Mouse (Mus musculus) hindbrain, postnatal 0 days (tissue): Measurements from ENCODE around the gene Gm49325. TPM values are rescaled to one million over a fixed set of nuclear protein-coding genes. Genes with fewer than 3 reads are reported as not detected.

ENCODE experiments used
- ATAC-seq: fragments of 200-750 bp; cut with Nextera tagmentation; 2 replicates; pipeline ENCODE4 v1.8.0; 2017; ENCODE audit warnings: mild to moderate bottlenecking, moderate TSS enrichment, moderate library complexity
- DNase-seq: peaks from one replicate; pipeline ENCODE4 v3.0.0-alpha.2; 2015; ENCODE audit warnings: low spot score
- H3K27ac ChIP-seq: fragments of 300-500 bp; sonication (generic); 2 replicates; pipeline ENCODE4 v1.5.1; 2014; ENCODE audit warnings: mild to moderate bottlenecking
- H3K27me3 ChIP-seq: fragments of 300-500 bp; sonication (generic); 2 replicates; pipeline ENCODE4 v1.6.1; 2014; ENCODE audit warnings: low read length, mixed read lengths; ENCODE audit not compliant: insufficient read depth
- H3K36me3 ChIP-seq: fragments of 300-500 bp; sonication (generic); 2 replicates; pipeline ENCODE4 v1.6.1; 2014; ENCODE audit warnings: low read length, mixed read lengths; ENCODE audit not compliant: insufficient read depth
- H3K4me1 ChIP-seq: fragments of 300-500 bp; sonication (generic); 2 replicates; pipeline ENCODE4 v1.6.1; 2014; ENCODE audit warnings: antibody characterized with exemption, low read length, mixed read lengths; ENCODE audit not compliant: insufficient read depth
- H3K4me2 ChIP-seq: fragments of 300-500 bp; sonication (generic); 2 replicates; pipeline ENCODE4 v1.6.1; 2014; ENCODE audit warnings: low read depth, mild to moderate bottlenecking, low read length, moderate library complexity, mixed read lengths
- H3K4me3 ChIP-seq: fragments of 300-500 bp; sonication (generic); 2 replicates; pipeline ENCODE4 v1.5.1; 2014; ENCODE audit warnings: low read length
- H3K9ac ChIP-seq: fragments of 300-500 bp; sonication (generic); replicated peaks from 2 replicates; pipeline ENCODE4 v1.6.1; 2014; ENCODE audit warnings: mild to moderate bottlenecking, low read length, moderate library complexity, mixed read lengths
- H3K9me3 ChIP-seq: fragments of 300-500 bp; sonication (generic); 2 replicates; pipeline ENCODE4 v1.6.1; 2016; ENCODE audit warnings: low read length, mixed read lengths
- CTCF ChIP-seq: IDR thresholded peaks from 2 replicates; pipeline ENCODE4 v1.5.1; 2016; ENCODE audit warnings: antibody characterized with exemption, control low read depth, low read depth
- WGBS: fragments of 180-500 bp; shearing (Covaris S2); extraction: QIAGEN DNeasy Blood & Tissue Kit; methylation state at CpG from one replicate; pipeline ENCODE4 v1.1.7; 2014; 5-methylcytosine and 5-hydroxymethylcytosine counted together
- polyA plus RNA-seq: library from polyadenylated mRNA; unstranded; fragments of >200 nt; fragmentation: Nextera tagmentation; extraction: Ambion mirVana; gene quantifications from 2 replicates; pipeline ENCODE4 v1.2.1, GENCODE M21; 2015
- total RNA-seq: library from RNA; depleted of rRNA; stranded (reverse); fragments of >200 nt; gene quantifications from 2 replicates; pipeline ENCODE4 v1.2.3, GENCODE M21; 2014

Gm49325 gene
- total and polyA plus RNA-seq, 2 experiments from 2014 or later = 11.1 TPM; not detected in 1

DNA sequence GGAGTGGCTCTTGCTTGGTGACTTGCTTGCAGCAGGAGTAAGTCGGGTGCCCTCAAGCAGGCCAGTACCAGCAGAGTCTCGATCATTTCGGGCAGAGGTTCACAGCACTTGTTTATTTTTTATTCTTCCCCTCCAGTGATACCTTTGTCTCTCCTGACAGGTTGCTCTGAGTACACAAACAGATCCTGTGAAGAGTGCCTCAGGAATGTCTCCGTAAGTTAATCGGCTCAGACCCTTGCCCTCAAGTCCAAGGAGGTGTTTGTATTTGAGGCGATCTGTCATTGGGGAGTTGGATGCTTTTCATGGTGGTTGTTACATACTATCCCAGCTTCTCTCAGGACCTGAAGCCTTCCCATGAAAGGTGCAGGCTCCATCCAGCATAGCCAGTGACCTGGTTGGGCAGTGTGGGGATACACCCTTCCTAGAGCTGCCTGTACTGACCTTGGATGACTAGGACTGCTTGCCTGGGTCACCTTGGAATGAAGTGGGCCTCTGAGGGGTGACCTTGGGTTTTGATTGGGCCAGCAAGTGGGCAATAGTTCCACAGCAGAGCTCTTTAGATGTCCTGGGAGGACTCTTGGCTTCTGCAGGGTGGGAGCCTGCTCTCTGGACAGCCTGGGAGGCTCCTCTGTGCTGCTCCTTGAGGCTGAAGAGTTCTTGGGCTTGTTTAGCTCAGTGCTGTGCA is 18.8 kb upstream of the Gm49325 start:
- no peak overlapping the region for H3K27ac ChIP-seq
- no peak overlapping the region for H3K9ac ChIP-seq
- H3K9me3 ChIP-seq = no peaks in the 10 kb centered on the region
- TF ChIP-seq CTCF = no peak
- H3K4me3 ChIP-seq = no peak overlapping the region
- H3K27me3 ChIP-seq = no peaks in the 10 kb centered on the region
- H3K4me2 ChIP-seq = no peak overlapping the region
- 90% methylated on average over 6 of the region's 6 CpGs for WGBS
- H3K4me1 ChIP-seq = 0 out of 2 replicates have a peak, but pooled peaks cover 11% of the 10 kb centered on the region
- no peaks in the 10 kb centered on the region for H3K36me3 ChIP-seq
- no peak for DNase-seq
- no peak for ATAC-seq

DNA sequence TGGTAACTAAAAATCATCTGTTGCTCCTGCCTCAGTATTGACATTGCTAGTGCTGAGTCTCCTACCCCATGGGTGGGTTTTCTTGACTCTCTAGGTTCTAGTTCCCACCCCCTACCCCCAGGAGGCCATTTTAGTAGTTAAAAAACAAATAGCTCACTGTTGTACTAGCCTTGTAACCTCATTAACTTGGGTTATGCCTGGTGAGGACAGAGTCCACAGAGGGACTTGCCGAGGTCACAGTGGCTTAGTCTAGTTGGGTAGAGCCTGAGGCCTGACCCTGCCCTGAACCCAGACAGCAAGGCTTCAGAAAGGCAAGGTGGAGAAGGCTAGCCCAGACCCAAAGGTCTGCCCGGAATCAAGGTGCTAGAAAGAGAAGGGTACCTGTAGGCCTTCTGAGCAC is 18.0 kb upstream of the Gm49325 start:
- TF ChIP-seq CTCF = no peak
- WGBS = 81% methylated on average over 2 of the region's 2 CpGs
- H3K27me3 ChIP-seq = no peaks in the 10 kb centered on the region
- H3K4me3 ChIP-seq = no peak overlapping the region
- H3K36me3 ChIP-seq = peaks cover 5% of the 10 kb centered on the region
- no peaks in the 10 kb centered on the region for H3K9me3 ChIP-seq
- 0 out of 2 replicates have a peak, but pooled peaks cover 8% of the 10 kb centered on the region for H3K4me1 ChIP-seq
- H3K27ac ChIP-seq = no peak overlapping the region
- H3K4me2 ChIP-seq = no peak overlapping the region
- H3K9ac ChIP-seq = no peak overlapping the region
- ATAC-seq (no peak), DNase-seq (no peak)

DNA sequence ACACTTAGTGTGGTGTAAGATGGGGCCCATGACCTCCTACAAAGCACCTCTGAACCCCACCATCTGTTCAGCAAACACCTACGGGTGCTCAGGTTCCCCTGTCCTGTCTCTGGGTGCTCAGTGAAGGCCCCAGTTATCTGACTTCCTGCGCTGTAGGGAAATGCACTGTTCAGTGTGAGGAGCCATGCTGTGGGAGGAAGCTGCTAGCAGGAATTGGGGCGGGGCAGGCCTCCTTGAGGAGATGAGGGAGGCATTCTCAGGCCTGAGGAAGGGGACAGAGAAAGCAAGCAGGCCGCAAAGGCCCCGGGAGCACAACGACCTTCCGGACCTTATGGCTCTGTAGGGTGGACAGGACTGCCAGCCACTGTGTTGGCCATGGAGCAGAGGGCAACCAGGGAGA is 16.9 kb upstream of the Gm49325 start:
- Histone ChIP-seq H3K27me3 (no peaks in the 10 kb centered on the region), H3K4me1 (0 out of 2 replicates have a peak, but pooled peaks cover 3% of the 10 kb centered on the region), H3K4me2 (no peak overlapping the region), H3K9ac (no peak overlapping the region), H3K27ac (no peak overlapping the region), H3K4me3 (no peak overlapping the region), H3K9me3 (no peaks in the 10 kb centered on the region), H3K36me3 (peaks cover 16% of the 10 kb centered on the region)
- no peak for TF ChIP-seq CTCF
- WGBS = 84% methylated on average over 7 of the region's 7 CpGs
- ATAC-seq = no peak
- no peak for DNase-seq

DNA sequence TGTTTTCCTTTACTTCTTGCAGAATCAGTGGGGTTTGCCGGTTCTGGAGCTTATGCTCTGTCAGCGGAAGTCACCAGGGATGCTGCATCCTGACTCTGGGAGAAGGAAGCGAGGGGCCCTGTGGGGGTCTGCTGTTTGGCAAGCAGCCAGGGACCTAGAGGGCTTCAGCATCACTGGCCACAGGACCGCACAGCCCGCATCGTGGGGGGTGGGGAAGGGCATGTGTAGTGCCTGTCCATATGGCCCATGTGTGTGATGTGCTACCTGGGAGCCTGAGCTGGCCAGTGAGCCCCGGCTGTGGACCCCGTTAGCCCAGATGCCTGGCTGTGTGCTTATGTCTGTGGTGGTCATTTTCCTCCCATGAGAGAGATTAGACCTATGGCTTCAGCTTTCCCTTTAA is 16.2 kb upstream of the Gm49325 start:
- H3K36me3 ChIP-seq = peaks cover 21% of the 10 kb centered on the region
- no peak for TF ChIP-seq CTCF
- H3K9ac ChIP-seq = no peak overlapping the region
- no peaks in the 10 kb centered on the region for H3K9me3 ChIP-seq
- no peak overlapping the region for H3K27ac ChIP-seq
- DNase-seq (no peak), ATAC-seq (no peak)
- no peak overlapping the region for H3K4me3 ChIP-seq
- H3K27me3 ChIP-seq = no peaks in the 10 kb centered on the region
- WGBS = 61% methylated on average over 8 of the region's 8 CpGs
- 0 out of 2 replicates have a peak, but pooled peaks cover 3% of the 10 kb centered on the region for H3K4me1 ChIP-seq
- H3K4me2 ChIP-seq = no peak overlapping the region

- ATAC-seq = peak; percentile 80
- no peaks in the 10 kb centered on the region for H3K27me3 ChIP-seq
Measured at GRCm38 (mm10) chr10:77590812-77591211, 15.2 kb upstream of the Gm49325 start.

GRCm38 (mm10) chr10:77591546-77591945 is 14.5 kb upstream of the Gm49325 start:
- ATAC-seq = no peak
- H3K27ac ChIP-seq = no peak overlapping the region
- DNase-seq = no peak
- H3K9me3 ChIP-seq = no peaks in the 10 kb centered on the region
- TF ChIP-seq CTCF = no peak
- 0 out of 2 replicates have a peak, but pooled peaks cover 3% of the 10 kb centered on the region for H3K4me1 ChIP-seq
- H3K4me2 ChIP-seq = no peak overlapping the region
- WGBS = 63% methylated on average over 6 of the region's 6 CpGs
- H3K9ac ChIP-seq = no peak overlapping the region
- H3K27me3 ChIP-seq = no peaks in the 10 kb centered on the region
- H3K36me3 ChIP-seq = peaks cover 32% of the 10 kb centered on the region
- no peak overlapping the region for H3K4me3 ChIP-seq

More at GRCm38 (mm10) chr10:77590812-77591211, 15.2 kb upstream of the Gm49325 start:
- Histone ChIP-seq H3K4me1 (0 out of 2 replicates have a peak, but pooled peaks cover 3% of the 10 kb centered on the region), H3K4me2 (no peak overlapping the region), H3K27ac (no peak overlapping the region), H3K9ac (no peak overlapping the region), H3K36me3 (peaks cover 30% of the 10 kb centered on the region), H3K9me3 (no peaks in the 10 kb centered on the region), H3K4me3 (no peak overlapping the region)
- peak; percentile 86 for TF ChIP-seq CTCF
- 52% methylated on average over 6 of the region's 6 CpGs for WGBS
- peak; percentile 70 for DNase-seq

- TF ChIP-seq CTCF = no peak
- H3K4me3 ChIP-seq = no peak overlapping the region
- no peak overlapping the region for H3K4me2 ChIP-seq
- DNase-seq = no peak
- peaks cover 56% of the 10 kb centered on the region for H3K36me3 ChIP-seq
- H3K4me1 ChIP-seq = no peaks in the 10 kb centered on the region
- no peak for ATAC-seq
- H3K27ac ChIP-seq = no peak overlapping the region
- H3K9ac ChIP-seq = no peak overlapping the region
- H3K27me3 ChIP-seq = no peaks in the 10 kb centered on the region
- WGBS = 86% methylated on average over 2 of the region's 2 CpGs
- H3K9me3 ChIP-seq = no peaks in the 10 kb centered on the region
Measured at GRCm38 (mm10) chr10:77596060-77596459, 9.9 kb upstream of the Gm49325 start.
